Mouse (Mus musculus) spleen, adult 2 months (tissue): Measurements from ENCODE around the gene Erbb4.

Experiments
- CTCF ChIP-seq: fragments of 200-500 bp; IDR thresholded peaks from 2 replicates; pipeline ENCODE4 v1.5.1; 2011; ENCODE audit warnings: mild to moderate bottlenecking, inconsistent platforms; ENCODE audit not compliant: insufficient read depth, insufficient read length, insufficient replicate concordance; ENCODE audit errors: extremely low read depth
- POLR2A ChIP-seq: fragments of 200-500 bp; IDR thresholded peaks from 2 replicates; pipeline ENCODE4 v1.6.1; 2011; ENCODE audit warnings: low read depth, low read length, inconsistent platforms

GRCm38 (mm10) chr1:69093052-69093451 is 14.8 kb downstream of the Erbb4 start:
- TF ChIP-seq CTCF (no peak), POLR2A (no peak)
